Mouse (Mus musculus) liver, adult 2 months (tissue): ENCODE results near the gene Fblim1.
A peak's percentile ranks its signal among the peaks of the same experiment; 100 is the strongest.

Experiments
- CTCF ChIP-seq: fragments of 200-500 bp; IDR thresholded peaks from 2 replicates; pipeline ENCODE4 v1.5.1; 2011; ENCODE audit warnings: low read depth, low read length, control low read depth
- POLR2A ChIP-seq: fragments of 200-500 bp; IDR thresholded peaks from 2 replicates; pipeline ENCODE4 v1.6.1; 2011; ENCODE audit warnings: low read length, control low read depth; ENCODE audit not compliant: insufficient read depth; ENCODE audit errors: extremely low read depth

GRCm38 (mm10) chr4:141559898-141560263 lies 46.0 kb downstream of the Fblim1 start:
- TF ChIP-seq CTCF (peak; percentile 97), POLR2A (0 out of 2 replicates have a peak, but pooled peaks have one; percentile 23)
